Comparison of ENCODE assay signal across 1 mouse cellular context in genomic region chr1:191132934-191133333, GRCm38 (mm10).
TF ChIP-seq lines count a peak whose summit lies in the region.

No protein-coding gene starts in this region.

TF ChIP-seq in MEL, 35 proteins besides CTCF, POLR2A, EP300 and RAD21 (continued from another document):
- TF ChIP-seq ZC3H11A (IDR thresholded peaks at IDR 0.05; ENCODE audit: low read depth, low read length) (no peak), ZNF384 (IDR thresholded peaks at IDR 0.05; ENCODE audit: low read depth, low read length) (no peak), MYC (IDR thresholded peaks at IDR 0.05; ENCODE audit: low read depth, low read length) (no peak), USF2 (IDR thresholded peaks at IDR 0.05; ENCODE audit: borderline replicate concordance in 1 of 2, insufficient read depth in 1 of 2, low read depth in 1 of 2, low read length in 2 of 2) (no peak), MAZ (IDR thresholded peaks at IDR 0.05; ENCODE audit: low read depth, low read length) (peak; percentile 60; the same call in 1 of the 2 replicates), ETS1 (IDR thresholded peaks at IDR 0.05; ENCODE audit: low read depth, low read length) (peak; percentile 84), MAFK (IDR thresholded peaks at IDR 0.05; ENCODE audit: borderline replicate concordance, low read depth, low read length) (0 out of 2 replicates have a peak, but pooled peaks have one; percentile 19), SIN3A (IDR thresholded peaks at IDR 0.05; ENCODE audit: low read length) (no peak), E2F4 (IDR thresholded peaks at IDR 0.05; ENCODE audit: borderline replicate concordance, low read depth, low read length) (no peak), CHD2 (IDR thresholded peaks at IDR 0.05; ENCODE audit: low read length) (no peak), TAL1 (IDR thresholded peaks at IDR 0.05; ENCODE audit: low read length) (peak; percentile 87), MEF2A (IDR thresholded peaks at IDR 0.05; ENCODE audit: extremely low read depth, insufficient replicate concordance, low read depth, low read length, poor library complexity, severe bottlenecking) (no peak), NRF1 (IDR thresholded peaks at IDR 0.05; ENCODE audit: insufficient read depth, low read depth, low read length, poor library complexity, severe bottlenecking) (no peak)
